Mouse (Mus musculus) bone marrow macrophage, adult 2 months (primary cell): ENCODE data around the gene Prkag1.

Experiments
- CTCF ChIP-seq: IDR thresholded peaks from 2 replicates; pipeline ENCODE4 v1.5.1; 2012; ENCODE audit warnings: low read depth, mild to moderate bottlenecking, low read length, moderate library complexity
- POLR2A ChIP-seq: IDR thresholded peaks from 2 replicates; pipeline ENCODE4 v1.6.1; 2012; ENCODE audit warnings: mild to moderate bottlenecking, low read depth, low read length, borderline replicate concordance

DNA sequence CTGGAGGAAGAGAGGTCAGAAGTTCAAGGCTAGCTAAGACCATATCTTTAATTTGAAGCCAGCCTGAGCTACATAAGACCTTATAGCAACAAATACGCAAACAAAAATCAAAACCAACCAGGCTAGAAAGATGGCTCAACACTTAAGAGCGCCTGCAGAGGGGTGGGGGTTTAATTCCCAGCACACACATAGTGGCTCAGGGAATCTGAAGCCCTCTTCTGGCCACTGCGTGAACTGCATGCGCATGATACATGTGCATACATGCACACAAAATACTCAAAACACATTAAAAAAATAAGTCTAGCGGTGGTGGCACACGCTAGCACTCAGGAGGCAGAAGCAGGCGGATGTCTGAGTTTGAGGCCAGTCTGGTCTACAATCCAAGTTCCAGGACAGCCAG is 45.6 kb downstream of the Prkag1 start:
- peak; percentile 41; the same call in 1 of the 2 replicates for TF ChIP-seq CTCF
- no peak for TF ChIP-seq POLR2A
